Mouse (Mus musculus) urinary bladder, postnatal 10 days (tissue): ENCODE measurements around the gene Apold1.

Experiments used
- DNase-seq: peaks from one replicate; pipeline ENCODE4 v3.0.0; 2022; ENCODE audit warnings: low spot score

Gene Apold1

GRCm38 (mm10) chr6:134976628-134977027, 4.9 kb upstream of the Apold1 start:
- DNase-seq: no peak

GRCm38 (mm10) chr6:134983529-134984370, 2.2 kb downstream of the Apold1 start:
- peak; percentile 66 for DNase-seq

- DNase-seq: no peak
Observed at GRCm38 (mm10) chr6:134984748-134985147, 3.2 kb downstream of the Apold1 start.

GRCm38 (mm10) chr6:134988377-134988776, 6.9 kb downstream of the Apold1 start:
- DNase-seq: no peak

- no peak for DNase-seq
Observed at GRCm38 (mm10) chr6:134990674-134991073, 9.2 kb downstream of the Apold1 start.

GRCm38 (mm10) chr6:134994031-134994651, 12.6 kb downstream of the Apold1 start:
- DNase-seq: no peak

- DNase-seq: no peak
Observed at GRCm38 (mm10) chr6:134994985-134995384, 13.5 kb downstream of the Apold1 start.

- no peak for DNase-seq
Observed at GRCm38 (mm10) chr6:134996918-134997317, 15.4 kb downstream of the Apold1 start.

- no peak for DNase-seq
Observed at GRCm38 (mm10) chr6:134998076-134998475, 16.6 kb downstream of the Apold1 start.

GRCm38 (mm10) chr6:134998781-134999180, 17.3 kb downstream of the Apold1 start:
- DNase-seq: no peak

GRCm38 (mm10) chr6:135000272-135000671, 18.8 kb downstream of the Apold1 start:
- DNase-seq: no peak

- no peak for DNase-seq
Observed at GRCm38 (mm10) chr6:135001991-135002390, 20.5 kb downstream of the Apold1 start.

GRCm38 (mm10) chr6:135006372-135006771, 24.9 kb downstream of the Apold1 start:
- DNase-seq: no peak

- DNase-seq: peak; percentile 76
Observed at GRCm38 (mm10) chr6:135011048-135011733, 29.7 kb downstream of the Apold1 start, which contains the start of gene Ddx47. TSS of gene Ddx47 (plus strand) at chr6:135011612.

GRCm38 (mm10) chr6:135011734-135012116, 30.2 kb downstream of the Apold1 start:
- DNase-seq: no peak

GRCm38 (mm10) chr6:135017211-135017610, 35.7 kb downstream of the Apold1 start:
- no peak for DNase-seq

- DNase-seq: no peak
Observed at GRCm38 (mm10) chr6:135019564-135019963, 38.0 kb downstream of the Apold1 start.

- DNase-seq: no peak
Observed at GRCm38 (mm10) chr6:135021633-135022032, 40.1 kb downstream of the Apold1 start.

GRCm38 (mm10) chr6:135023379-135023778, 41.9 kb downstream of the Apold1 start:
- no peak for DNase-seq

- DNase-seq: no peak
Observed at GRCm38 (mm10) chr6:135024781-135025420, 43.4 kb downstream of the Apold1 start.

GRCm38 (mm10) chr6:135026232-135026631, 44.7 kb downstream of the Apold1 start:
- DNase-seq: no peak

GRCm38 (mm10) chr6:135026755-135027154, 45.2 kb downstream of the Apold1 start:
- no peak for DNase-seq
